In the genomic region with DNA sequence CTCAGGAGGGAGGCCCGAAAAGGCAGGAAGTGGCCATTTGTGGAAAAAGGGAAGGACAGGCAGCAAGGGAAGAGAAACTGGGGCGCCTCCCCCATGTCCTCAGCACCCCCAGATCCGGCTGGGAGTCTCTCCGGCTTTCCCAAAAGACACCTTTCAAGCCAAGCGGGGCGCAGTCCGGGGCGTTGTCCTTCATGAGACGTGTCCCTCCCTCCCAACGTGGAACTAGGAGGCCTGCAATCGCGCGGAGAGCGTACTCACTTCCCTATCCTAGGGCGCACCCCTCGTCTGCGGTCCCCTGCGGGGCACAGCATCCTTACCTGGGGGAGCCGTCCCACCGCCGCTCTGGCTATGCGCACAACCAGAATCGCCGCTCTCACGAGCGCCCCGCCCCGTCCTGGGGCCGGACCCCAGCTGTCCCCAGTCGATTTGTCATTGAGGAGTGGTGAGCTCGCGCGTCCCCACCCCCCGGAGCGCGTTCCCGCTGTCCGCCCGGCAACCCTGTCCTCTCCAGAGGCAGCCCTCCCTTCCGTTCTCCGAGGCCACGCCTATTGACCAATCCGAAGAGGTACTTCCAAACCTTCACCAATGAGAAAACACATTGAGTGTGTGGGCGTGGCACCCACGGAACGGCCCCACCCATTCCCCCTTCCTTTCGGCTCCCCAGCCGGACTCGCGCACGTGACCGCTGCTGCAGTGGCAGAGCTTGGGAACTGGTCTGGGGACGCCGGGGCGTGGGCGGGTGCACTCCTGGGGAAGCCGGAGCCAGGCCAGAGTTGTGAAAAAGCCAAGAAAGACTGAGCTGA, we compare ENCODE assay signal across 8 mouse cellular contexts. TPM values are rescaled to one million over a fixed set of nuclear protein-coding genes. Genes with fewer than 3 reads are reported as not detected.
DNase-seq lines count a peak whose midpoint lies in the region; ATAC-seq and TF ChIP-seq lines count a peak whose summit lies in the region.

Gene Ralb, minus strand, starts transcription at position 535 of the 803 bp plus-strand sequence.

- H3K27me3 ChIP-seq in forebrain, embryonic 15.5 days = no peaks in the 10 kb centered on the region

- TF ChIP-seq CTCF in lung, adult 2 months (IDR thresholded peaks at IDR 0.05; ENCODE audit: insufficient read depth, low read length) = no peak

- peak within 1 kb of the TSS; percentile 87 for H3K4me2 ChIP-seq in forebrain, embryonic 15.5 days (replicated peaks)

- intact Hi-C loops in heart, postnatal 25 days (cut with DNase I) = no loop called here

- peak within 1 kb of the TSS; percentile 54 for H3K9ac ChIP-seq in ES-E14 (ENCODE audit: insufficient read depth, low read depth, low read length, poor library complexity, severe bottlenecking)
- peak within 1 kb of the TSS; percentile 57 for H3K9ac ChIP-seq in forebrain, embryonic 15.5 days (replicated peaks)

- H3K9me3 ChIP-seq in ES-E14 (ENCODE audit: control insufficient read depth, insufficient read depth, low read depth, low read length) = no peaks in the 10 kb centered on the region
- no peaks in the 10 kb centered on the region for H3K9me3 ChIP-seq in forebrain, embryonic 15.5 days

- peak; percentile 97 for DNase-seq in ES-E14 (ENCODE audit: low read depth, low spot score)
- peak; percentile 98 for DNase-seq in cerebellum, adult 11-12 months
- DNase-seq in heart, postnatal 25 days (ENCODE audit: low spot score) = peak; percentile 99
- peak; percentile 96 to 98 for DNase-seq in layer of hippocampus, adult 18-20 months (ENCODE audit: low spot score in 2 of 2)
- DNase-seq in lung, adult 2 months = peak; percentile 96
- peak; percentile 95 to 97 for DNase-seq in thymus, adult 18-20 months

- peak; percentile 70; the same call in 1 of the 2 replicates for TF ChIP-seq POLR2A in lung, adult 2 months (IDR thresholded peaks at IDR 0.05; ENCODE audit: borderline replicate concordance, extremely low read depth, low read depth, low read length)

- 1% methylated on average over 57 of the region's 57 CpGs for WGBS in forebrain, embryonic 15.5 days
- under 1% methylated on average over 57 of the region's 57 CpGs for WGBS in lung, adult 2 months

- H3K27ac ChIP-seq in ES-E14 (ENCODE audit: insufficient read depth, low read depth, low read length, poor library complexity, severe bottlenecking) = no peak within 1 kb of the TSS
- H3K27ac ChIP-seq in forebrain, embryonic 15.5 days (replicated peaks) = peak within 1 kb of the TSS; percentile 19; the same call in 1 of the 2 replicates

- H3K4me3 ChIP-seq in ES-E14 (ENCODE audit: insufficient read depth in 1 of 2, low read depth in 1 of 2, low read length in 2 of 2, poor library complexity in 1 of 2, severe bottlenecking in 1 of 2) = peak within 1 kb of the TSS; percentile 68 to 74
- H3K4me3 ChIP-seq in forebrain, embryonic 15.5 days = peak within 1 kb of the TSS; percentile 55
- peak within 1 kb of the TSS; percentile 81 for H3K4me3 ChIP-seq in lung, adult 2 months (replicated peaks; ENCODE audit: extremely low read depth, low read depth, low read length)

- peaks cover 9 to 11% of the 10 kb centered on the region in 2 experiments; a peak in 2 of 4 replicates for H3K4me1 ChIP-seq in ES-E14 (ENCODE audit: control insufficient read depth in 2 of 2, insufficient read depth in 2 of 2, low read length in 2 of 2, poor library complexity in 1 of 2)
- peaks cover 22% of the 10 kb centered on the region for H3K4me1 ChIP-seq in forebrain, embryonic 15.5 days
- H3K4me1 ChIP-seq in lung, adult 2 months (ENCODE audit: control insufficient read depth, insufficient read depth, low read length) = peaks cover 20% of the 10 kb centered on the region

- ATAC-seq in forebrain, embryonic 15.5 days (replicated peaks) = peak; percentile 97
- ATAC-seq in neutrophil, adult 5-6 weeks (ENCODE audit: extremely low read depth, insufficient number of reproducible peaks, low FRiP score, poor library complexity, severe bottlenecking) = peak; percentile 94

- H3K36me3 ChIP-seq in ES-E14 (ENCODE audit: control insufficient read depth, insufficient read depth, low read length, poor library complexity, severe bottlenecking) = no peaks in the 10 kb centered on the region
- no peaks in the 10 kb centered on the region for H3K36me3 ChIP-seq in forebrain, embryonic 15.5 days

- in situ Hi-C loops in ES-E14 (cut with MboI; ENCODE audit: low sequenced_read_pairs in 2 of 2, unreplicated experiment in 2 of 2) = no loop called here

TF ChIP-seq in ES-E14, 5 proteins besides CTCF, POLR2A, EP300 and RAD21:
- TF ChIP-seq ZC3H11A (IDR thresholded peaks at IDR 0.05; ENCODE audit: borderline replicate concordance, low read depth, low read length) (no peak), ZNF384 (IDR thresholded peaks at IDR 0.05; ENCODE audit: low read depth, low read length) (no peak), HCFC1 (IDR thresholded peaks at IDR 0.05; ENCODE audit: borderline replicate concordance, insufficient read depth, low read length) (no peak), CHD2 (IDR thresholded peaks at IDR 0.05; ENCODE audit: low read depth, low read length) (no peak), MAFK (IDR thresholded peaks at IDR 0.05; ENCODE audit: insufficient read depth, low read depth, low read length) (no peak)

RNA-seq across cellular contexts. Expression of gene Ralb, which starts in this region (rescaled TPM):
- 20.7 and 30.8 TPM in 2 replicates for total RNA-seq in ES-E14 (2012; rRNA removed)
- polyA plus RNA-seq in forebrain, embryonic 15.5 days (2015; fragmentation: Nextera tagmentation; extraction: Ambion mirVana) = 50.5 and 50.9 TPM in 2 replicates
- 10 to 100 TPM; 31.3 to 33.6 TPM for total RNA-seq in heart, postnatal 25 days (2021)
- total RNA-seq in layer of hippocampus, adult 18-20 months (2021) = 10 to 100 TPM; 20.8 to 21.0 TPM
- polyA plus RNA-seq in lung, adult 2 months (2012; rRNA removed) = 47.9 and 54.1 TPM in 2 replicates
- total RNA-seq in neutrophil, adult 5-6 weeks (2017) = 44.1 and 46.2 TPM in 2 replicates
